Mouse (Mus musculus) kidney, adult 2 months (tissue): Measurements from ENCODE around the gene Sqstm1. TPM values are rescaled to one million over a fixed set of nuclear protein-coding genes. Genes with fewer than 3 reads are reported as not detected.

Experiments used
- DNase-seq: peaks from one replicate; pipeline ENCODE4 v3.0.0; 2021
- H3K27ac ChIP-seq: fragments of 200-500 bp; 2 replicates; pipeline ENCODE4 v1.5.1; 2012; ENCODE audit warnings: low read depth, low read length, control low read depth, inconsistent platforms; ENCODE audit not compliant: insufficient read depth
- H3K27me3 ChIP-seq: fragments of 200-500 bp; replicated peaks from 2 replicates; pipeline ENCODE4 v1.6.1; 2012; ENCODE audit warnings: mild to moderate bottlenecking, moderate library complexity, low read length, inconsistent platforms; ENCODE audit not compliant: control insufficient read depth, insufficient read depth
- H3K36me3 ChIP-seq: fragments of 200-500 bp; 2 replicates; pipeline ENCODE4 v1.6.1; 2012; ENCODE audit warnings: mild to moderate bottlenecking, moderate library complexity, low read length, inconsistent platforms; ENCODE audit not compliant: control insufficient read depth, insufficient read depth
- H3K4me1 ChIP-seq: fragments of 200-500 bp; 2 replicates; pipeline ENCODE4 v1.6.1; 2011; ENCODE audit warnings: low read length; ENCODE audit not compliant: control insufficient read depth, insufficient read depth
- H3K4me3 ChIP-seq: fragments of 200-500 bp; 2 replicates; pipeline ENCODE4 v1.5.1; 2011; ENCODE audit warnings: mild to moderate bottlenecking, low read depth, low read length, control low read depth; ENCODE audit not compliant: insufficient read depth
- CTCF ChIP-seq: fragments of 200-500 bp; conservative IDR thresholded peaks from 2 replicates; pipeline ENCODE4 v1.5.1; 2011; ENCODE audit warnings: low read depth, mild to moderate bottlenecking, control low read depth, low read length, moderate library complexity, mixed read lengths; ENCODE audit not compliant: insufficient read depth, insufficient read length
- POLR2A ChIP-seq: fragments of 200-500 bp; IDR thresholded peaks from one replicate; pipeline ENCODE4 v1.6.1; 2011; ENCODE audit warnings: low read depth, low read length, control low read depth
- WGBS: fragments of 180-500 bp; shearing (Covaris S2); methylation state at CpG from one replicate; pipeline ENCODE4 v1.1.7; 2018; 5-methylcytosine and 5-hydroxymethylcytosine counted together
- polyA plus RNA-seq: library from polyadenylated mRNA; depleted of rRNA; stranded (reverse); fragments of >200 nt; gene quantifications from 2 replicates; pipeline ENCODE4 v1.2.3, GENCODE M21; 2012

Gene Sqstm1
- polyA plus RNA-seq, 1 experiment, result 337 TPM

DNA sequence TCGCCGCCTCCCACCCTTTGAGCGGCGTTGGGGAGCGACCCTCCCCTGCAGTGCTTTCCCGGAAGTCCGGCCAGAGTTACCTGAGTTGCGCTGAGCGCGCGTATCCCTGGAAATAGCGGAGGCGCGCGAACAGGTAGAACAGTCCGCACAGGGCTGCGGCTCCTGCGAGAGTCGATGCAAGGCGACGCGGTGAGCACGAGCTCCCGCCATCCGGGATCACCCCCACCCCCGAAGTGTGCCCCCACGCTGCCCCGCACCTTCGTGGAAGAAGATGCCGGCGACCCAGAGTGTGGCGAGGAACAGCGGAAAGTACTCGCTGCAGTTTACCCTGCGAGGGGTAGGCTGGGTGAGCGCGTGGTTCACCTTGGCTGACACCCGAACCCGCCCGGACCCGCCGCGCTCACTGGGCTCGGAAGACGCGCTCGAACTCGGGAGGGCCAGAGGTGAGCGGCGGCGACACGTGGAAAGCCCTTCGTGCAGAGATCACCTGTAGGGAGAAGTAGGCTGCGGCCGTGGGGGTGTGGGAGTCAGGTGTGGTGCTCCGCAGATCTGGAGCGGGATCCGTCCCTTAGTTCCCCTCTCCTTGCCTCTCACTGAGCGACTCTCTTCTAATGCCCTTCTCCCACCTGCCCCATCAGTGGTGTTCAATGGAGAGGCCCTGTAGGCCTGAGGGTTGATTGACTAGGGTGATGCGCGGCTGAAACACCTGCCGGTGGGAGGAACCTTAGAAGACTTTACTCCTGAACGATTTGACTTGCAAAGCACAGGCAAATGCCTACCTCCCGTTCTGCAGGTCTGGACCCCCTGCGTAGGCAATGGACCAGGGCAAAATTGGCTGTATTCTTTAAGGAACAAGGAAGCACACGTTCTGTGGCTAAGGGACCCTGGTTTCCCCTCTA, 26.6 kb upstream of the Sqstm1 start:
- Histone ChIP-seq H3K36me3 (peaks cover 3% of the 10 kb centered on the region; the same call in 1 of the 2 replicates), H3K4me1 (peaks cover 8% of the 10 kb centered on the region), H3K27ac (no peak overlapping the region), H3K4me3 (peak overlapping the region; percentile 77), H3K27me3 (no peaks in the 10 kb centered on the region)
- no peak for TF ChIP-seq POLR2A
- TF ChIP-seq CTCF, result no peak
- DNase-seq, result peak; percentile 47
- WGBS, result 6% methylated on average over 66 of the region's 66 CpGs

DNA sequence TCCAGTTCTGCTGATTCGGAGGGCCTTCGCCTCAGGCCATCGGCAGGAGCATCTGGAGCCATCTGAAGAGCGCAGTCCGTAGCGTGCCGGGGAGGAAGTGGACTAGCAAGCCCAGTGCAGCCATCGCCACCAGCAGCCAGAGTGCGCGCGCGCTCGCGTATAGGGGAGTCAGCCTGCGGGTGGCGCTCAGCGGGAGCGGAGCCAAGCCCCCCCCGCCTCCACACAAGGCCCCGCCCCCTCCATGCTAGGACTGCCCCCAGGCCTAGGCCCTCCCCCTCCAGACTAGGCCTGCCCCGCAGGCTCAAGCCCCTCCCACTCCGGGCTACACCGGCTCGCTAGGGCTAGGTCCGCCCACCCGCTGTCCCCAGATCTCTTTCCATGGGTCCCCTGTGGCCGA, 25.9 kb upstream of the Sqstm1 start:
- peak; percentile 95 for DNase-seq
- Histone ChIP-seq H3K27ac (no peak overlapping the region), H3K27me3 (no peaks in the 10 kb centered on the region), H3K4me3 (peak overlapping the region; percentile 77), H3K4me1 (peaks cover 8% of the 10 kb centered on the region), H3K36me3 (peaks cover 3% of the 10 kb centered on the region; the same call in 1 of the 2 replicates)
- WGBS, result 1% methylated on average over 25 of the region's 27 CpGs
- TF ChIP-seq POLR2A, result no peak
- peak; percentile 49 for TF ChIP-seq CTCF

DNA sequence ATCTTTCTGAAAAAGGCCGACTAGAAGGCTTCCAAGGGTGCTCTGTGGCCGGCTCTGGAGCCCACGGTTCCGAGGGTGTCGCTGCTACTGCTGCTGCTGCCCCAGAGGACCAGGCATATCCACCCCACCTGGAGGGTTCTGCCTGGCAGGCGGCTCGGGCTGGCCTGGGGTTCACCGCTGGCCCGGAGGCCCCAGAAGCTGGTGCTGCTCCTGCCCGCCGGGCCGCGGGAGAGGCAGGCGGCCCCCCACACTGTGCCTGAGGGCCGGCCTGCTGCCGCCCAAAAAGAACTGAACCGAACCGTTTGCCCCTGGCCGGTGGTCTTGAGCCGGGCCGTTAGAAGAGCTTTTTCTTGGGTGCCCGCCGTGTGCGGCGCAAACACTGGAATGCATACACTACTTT, 24.0 kb upstream of the Sqstm1 start:
- no peak for DNase-seq
- 95% methylated on average over 25 of the region's 25 CpGs for WGBS
- no peak overlapping the region for H3K4me3 ChIP-seq
- no peak overlapping the region for H3K27ac ChIP-seq
- peaks cover 3% of the 10 kb centered on the region; the same call in 1 of the 2 replicates for H3K36me3 ChIP-seq
- TF ChIP-seq POLR2A, result no peak
- no peak for TF ChIP-seq CTCF
- no peaks in the 10 kb centered on the region for H3K27me3 ChIP-seq
- H3K4me1 ChIP-seq, result no peaks in the 10 kb centered on the region; the same call in 1 of the 2 replicates

DNA sequence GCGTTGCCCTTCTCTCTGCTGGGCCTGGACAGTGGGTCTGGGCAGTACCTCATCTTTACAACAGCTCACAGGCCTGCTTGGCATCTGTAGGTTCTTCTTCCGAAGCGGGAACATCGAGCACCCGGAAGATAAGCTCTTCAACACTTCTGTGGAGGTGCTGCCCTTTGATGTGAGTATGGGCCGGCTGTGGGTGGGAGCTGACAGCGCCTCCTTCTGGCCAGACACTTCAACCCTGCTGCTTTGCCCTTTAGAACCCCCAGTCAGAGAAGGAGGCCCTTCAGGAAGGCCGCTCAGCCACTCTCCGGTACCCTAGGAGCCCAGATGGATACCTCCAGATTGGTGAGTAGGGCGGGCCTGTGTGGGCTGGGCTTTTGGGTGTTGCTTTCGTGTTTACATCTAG, 23.4 kb upstream of the Sqstm1 start:
- Histone ChIP-seq H3K27ac (no peak overlapping the region), H3K4me3 (no peak overlapping the region), H3K4me1 (peaks cover 4% of the 10 kb centered on the region), H3K36me3 (peaks cover 3% of the 10 kb centered on the region; the same call in 1 of the 2 replicates), H3K27me3 (no peaks in the 10 kb centered on the region)
- no peak for DNase-seq
- TF ChIP-seq POLR2A, result no peak
- peak; percentile 31; the same call in 1 of the 2 replicates for TF ChIP-seq CTCF
- WGBS, result 89% methylated on average over 11 of the region's 11 CpGs

DNA sequence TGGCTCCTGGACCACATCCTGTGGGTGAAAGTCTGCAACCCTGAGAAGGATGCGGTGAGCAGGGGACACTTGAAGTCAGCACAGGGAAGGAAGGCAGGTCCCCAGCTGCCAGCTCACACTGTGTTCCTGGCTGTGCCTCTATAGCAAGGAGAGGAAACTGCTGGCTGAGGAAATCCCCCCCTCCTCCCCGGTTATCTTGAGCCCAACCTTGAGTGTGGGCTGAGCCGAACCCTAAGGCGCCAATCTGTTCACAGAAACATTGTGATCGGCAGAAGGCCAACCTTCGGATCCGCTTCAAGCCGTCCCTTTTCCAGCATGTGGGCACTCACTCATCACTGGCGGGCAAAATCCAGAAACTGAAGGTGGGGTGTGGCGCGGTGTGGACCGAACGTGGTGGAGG, 22.4 kb upstream of the Sqstm1 start:
- TF ChIP-seq POLR2A (no peak), CTCF (no peak)
- no peak for DNase-seq
- Histone ChIP-seq H3K4me1 (peaks cover 13% of the 10 kb centered on the region), H3K36me3 (peaks cover 3% of the 10 kb centered on the region; the same call in 1 of the 2 replicates), H3K27ac (no peak overlapping the region), H3K27me3 (no peaks in the 10 kb centered on the region), H3K4me3 (no peak overlapping the region)
- 91% methylated on average over 13 of the region's 13 CpGs for WGBS

DNA sequence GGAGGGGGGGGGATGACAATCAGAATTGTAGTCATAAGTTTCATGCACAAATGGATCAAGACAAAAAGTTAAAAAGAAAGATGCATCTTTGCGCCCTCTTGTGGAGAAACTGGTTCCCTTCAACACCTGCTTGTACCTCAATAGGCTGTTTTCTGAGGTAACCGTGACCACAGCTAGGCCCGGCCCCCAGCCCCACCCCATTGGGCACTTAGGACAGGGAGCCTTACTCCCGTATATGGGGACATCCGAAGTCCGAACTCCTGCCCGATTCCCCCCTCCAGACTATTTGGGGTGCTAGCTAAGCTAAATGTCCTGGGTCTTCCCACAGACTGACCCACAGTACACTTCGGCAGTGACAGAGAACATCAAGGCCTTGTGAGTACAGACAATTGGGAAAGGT, 20.8 kb upstream of the Sqstm1 start:
- Histone ChIP-seq H3K4me1 (peaks cover 28% of the 10 kb centered on the region), H3K27ac (no peak overlapping the region), H3K36me3 (peaks cover 3% of the 10 kb centered on the region; the same call in 1 of the 2 replicates), H3K4me3 (no peak overlapping the region), H3K27me3 (no peaks in the 10 kb centered on the region)
- TF ChIP-seq CTCF (peak; percentile 49), POLR2A (no peak)
- WGBS, result 25% methylated on average over 8 of the region's 8 CpGs
- peak; percentile 79 for DNase-seq
